20 mouse cellular contexts compared by ENCODE assay signal in the genomic region with DNA sequence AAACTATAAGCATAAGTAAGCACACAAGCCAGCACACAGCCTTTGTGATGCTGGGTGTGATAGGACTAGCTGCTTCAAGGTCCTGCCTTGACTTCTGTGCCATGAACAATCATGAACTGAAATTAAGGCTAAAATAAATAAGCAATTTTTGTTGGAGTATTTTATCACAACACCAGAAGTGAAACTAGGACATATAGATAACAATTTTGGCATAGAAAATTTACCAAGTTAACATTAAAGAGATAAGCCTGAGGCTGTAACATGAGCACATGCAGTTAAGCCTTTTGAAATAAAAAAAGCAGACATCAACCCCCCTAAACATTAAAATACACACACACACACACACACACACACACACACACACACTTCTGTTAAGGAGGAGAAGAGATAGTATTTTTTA.
DNase-seq lines count a peak whose midpoint lies in the region; ATAC-seq and TF ChIP-seq lines count a peak whose summit lies in the region.
"Had no signal": no experiment of that assay in that cellular context is flagged by ENCODE, and none has a peak within 500 bp of the region (broad histone marks: within the 10 kb centered on the region; RNA-seq: fewer than 3 reads in every experiment).

No protein-coding gene starts in this region.

- DNase-seq in MEL (ENCODE audit: low read depth, low spot score) = peak; percentile 29
- DNase-seq in kidney, adult 2 months = no peak
- no peak for DNase-seq in heart, postnatal 25 days (ENCODE audit: low spot score)
- DNase-seq: adrenal gland, adult 2 months; adrenal gland, adult 8-10 months; adrenal gland, postnatal 10 days; adrenal gland, postnatal 14 days; adrenal gland, postnatal 25 days; adrenal gland, postnatal 36 days; B cell, adult 2 months; cerebellum, adult 11 months; cerebellum, adult 11-12 months; cerebellum, adult 18-20 months; cerebellum, adult 2 months had no signal

- ATAC-seq in megakaryocyte-erythroid progenitor cell, adult 5-6 weeks (replicated peaks; ENCODE audit: low FRiP score, low TSS enrichment, poor library complexity, severe bottlenecking) = peak; percentile 50; the same call in 1 of the 2 replicates
- ATAC-seq: activated CD4-positive, CD25-positive, alpha-beta regulatory T cell, adult 4 months; CD4-positive, CD25-positive, alpha-beta regulatory T cell, adult 4 months; Patski had no signal

- no peak overlapping the region for H3K4me3 ChIP-seq in MEL (ENCODE audit: control insufficient read depth in 1 of 2, insufficient read depth in 1 of 2, low read depth in 2 of 2, low read length in 2 of 2)
- H3K4me3 ChIP-seq in kidney, adult 2 months (ENCODE audit: insufficient read depth, low read depth, low read length) = no peak overlapping the region

- no peak for TF ChIP-seq POLR2A in MEL (IDR thresholded peaks at IDR 0.05; ENCODE audit: control insufficient read depth in 1 of 2, insufficient read depth in 1 of 2, low read depth in 1 of 2, low read length in 2 of 2, poor library complexity in 1 of 2)
- TF ChIP-seq POLR2A in kidney, adult 2 months (IDR thresholded peaks at IDR 0.05; ENCODE audit: low read depth, low read length) = no peak

- H3K27ac ChIP-seq in MEL (ENCODE audit: control insufficient read depth, low read depth, low read length) = no peak overlapping the region
- H3K27ac ChIP-seq in kidney, adult 2 months (ENCODE audit: insufficient read depth, low read depth, low read length) = no peak overlapping the region

- TF ChIP-seq EP300 in MEL (IDR thresholded peaks at IDR 0.05; ENCODE audit: low read depth in 1 of 2, low read length in 2 of 2) = peak; percentile 56 to 60; a peak in 3 of 4 replicates

- H3K79me2 ChIP-seq in MEL (ENCODE audit: control insufficient read depth, insufficient read depth, low read length, poor library complexity) = no peaks in the 10 kb centered on the region

- no peaks in the 10 kb centered on the region for H3K9me3 ChIP-seq in MEL (replicated peaks; ENCODE audit: insufficient read depth, low read length)
- H3K9me3 ChIP-seq: G1E had no signal

- no peak for TF ChIP-seq RAD21 in MEL (IDR thresholded peaks at IDR 0.05; ENCODE audit: low read depth, low read length)

- peaks cover 0 to 10% of the 10 kb centered on the region in 2 experiments; a peak in 2 of 4 replicates for H3K36me3 ChIP-seq in MEL (ENCODE audit: control insufficient read depth in 1 of 2, insufficient read depth in 2 of 2, low read length in 2 of 2)
- no peaks in the 10 kb centered on the region for H3K36me3 ChIP-seq in kidney, adult 2 months (ENCODE audit: control insufficient read depth, insufficient read depth, low read length)
- H3K36me3 ChIP-seq: G1E had no signal

- no peak for TF ChIP-seq CTCF in MEL (IDR thresholded peaks at IDR 0.05 in 2 of 3, conservative IDR thresholded peaks at IDR 0.05 in 1 of 3; ENCODE audit: control insufficient read depth in 1 of 3, insufficient read depth in 1 of 3, low read depth in 2 of 3, low read length in 3 of 3, poor library complexity in 1 of 3, severe bottlenecking in 1 of 3)
- TF ChIP-seq CTCF in kidney, adult 2 months (conservative IDR thresholded peaks at IDR 0.05; ENCODE audit: insufficient read depth, insufficient read length, low read depth, low read length) = no peak

- no peak overlapping the region for H3K9ac ChIP-seq in MEL (ENCODE audit: control insufficient read depth, low read depth, low read length, poor library complexity, severe bottlenecking)

- H3K4me1 ChIP-seq in MEL (ENCODE audit: control insufficient read depth in 1 of 2, insufficient read depth in 2 of 2, low read length in 2 of 2) = peaks cover 0 to 6% of the 10 kb centered on the region in 2 experiments; a peak in 3 of 4 replicates
- no peaks in the 10 kb centered on the region for H3K4me1 ChIP-seq in kidney, adult 2 months (ENCODE audit: control insufficient read depth, insufficient read depth, low read length)

- intact Hi-C loops in heart, postnatal 25 days (cut with DNase I) = no loop called here

- no peaks in the 10 kb centered on the region for H3K27me3 ChIP-seq in MEL (ENCODE audit: control insufficient read depth in 1 of 2, insufficient read depth in 2 of 2, low read length in 2 of 2)
- H3K27me3 ChIP-seq in kidney, adult 2 months (replicated peaks; ENCODE audit: control insufficient read depth, insufficient read depth, low read length) = no peaks in the 10 kb centered on the region
- H3K27me3 ChIP-seq: CH12.LX, Patski had no signal

TF ChIP-seq in MEL, 35 proteins besides CTCF, POLR2A, EP300 and RAD21:
- TF ChIP-seq MYB (IDR thresholded peaks at IDR 0.05; ENCODE audit: low read depth, low read length) = no peak
- peak; percentile 72 for TF ChIP-seq GATA1 (IDR thresholded peaks at IDR 0.05; ENCODE audit: low read depth, low read length)
- TF ChIP-seq CHD2 (IDR thresholded peaks at IDR 0.05; ENCODE audit: low read length) = no peak
- TF ChIP-seq ETS1 (IDR thresholded peaks at IDR 0.05; ENCODE audit: low read depth, low read length) = peak; percentile 52
- 0 out of 2 replicates have a peak, but pooled peaks have one; percentile 22 for TF ChIP-seq ZNF384 (IDR thresholded peaks at IDR 0.05; ENCODE audit: low read depth, low read length)
- peak; percentile 60; the same call in 1 of the 2 replicates for TF ChIP-seq TCF12 (IDR thresholded peaks at IDR 0.05; ENCODE audit: low read depth, low read length)
- TF ChIP-seq NRF1 (IDR thresholded peaks at IDR 0.05; ENCODE audit: insufficient read depth, low read depth, low read length, poor library complexity, severe bottlenecking) = no peak
- no peak for TF ChIP-seq ZMIZ1 (IDR thresholded peaks at IDR 0.05; ENCODE audit: low read depth, low read length)
